Mouse (Mus musculus) hindbrain, embryonic 14.5 days (tissue): ENCODE data around the gene Gbgt1. TPM values are rescaled to one million over a fixed set of nuclear protein-coding genes. Genes with fewer than 3 reads are reported as not detected.

Experiments used
- ATAC-seq: fragments of 200-750 bp; cut with Nextera tagmentation; 2 replicates; pipeline ENCODE4 v1.8.0; 2017; ENCODE audit warnings: moderate number of reproducible peaks, mild to moderate bottlenecking, moderate TSS enrichment, moderate library complexity; ENCODE audit not compliant: low FRiP score
- DNase-seq: peaks from one replicate; pipeline ENCODE4 v3.0.0-alpha.2; 2015; ENCODE audit warnings: low spot score
- H3K27ac ChIP-seq: fragments of 300-500 bp; sonication (generic); 2 replicates; pipeline ENCODE4 v1.5.1; 2014; ENCODE audit warnings: mild to moderate bottlenecking, moderate library complexity
- H3K27me3 ChIP-seq: fragments of 300-500 bp; sonication (generic); 2 replicates; pipeline ENCODE4 v1.6.1; 2014; ENCODE audit warnings: mild to moderate bottlenecking, low read length, mixed read lengths; ENCODE audit not compliant: control insufficient read depth, insufficient read depth
- H3K36me3 ChIP-seq: fragments of 300-500 bp; sonication (generic); replicated peaks from 2 replicates; pipeline ENCODE4 v1.6.1; 2014; ENCODE audit not compliant: control insufficient read depth, insufficient read depth
- H3K4me1 ChIP-seq: fragments of 300-500 bp; sonication (generic); replicated peaks from 2 replicates; pipeline ENCODE4 v1.6.1; 2014; ENCODE audit warnings: antibody characterized with exemption, low read length, mixed read lengths; ENCODE audit not compliant: control insufficient read depth, insufficient read depth
- H3K4me2 ChIP-seq: fragments of 300-500 bp; sonication (generic); replicated peaks from 2 replicates; pipeline ENCODE4 v1.6.1; 2014; ENCODE audit warnings: mild to moderate bottlenecking, moderate library complexity
- H3K4me3 ChIP-seq: fragments of 300-500 bp; sonication (generic); replicated peaks from 2 replicates; pipeline ENCODE4 v1.5.1; 2014; ENCODE audit warnings: mild to moderate bottlenecking, low read length
- H3K9ac ChIP-seq: fragments of 300-500 bp; sonication (generic); 2 replicates; pipeline ENCODE4 v1.6.1; 2014
- H3K9me3 ChIP-seq: fragments of 300-500 bp; sonication (generic); 2 replicates; pipeline ENCODE4 v1.6.1; 2016; ENCODE audit warnings: low read length; ENCODE audit not compliant: control insufficient read depth
- WGBS: fragments of 180-500 bp; shearing (Covaris S2); extraction: QIAGEN DNeasy Blood & Tissue Kit; methylation state at CpG from one replicate; pipeline ENCODE4 v1.1.7; 2014; 5-methylcytosine and 5-hydroxymethylcytosine counted together
- polyA plus RNA-seq: library from polyadenylated mRNA; unstranded; fragments of >200 nt; fragmentation: Nextera tagmentation; extraction: Ambion mirVana; gene quantifications from 2 replicates; pipeline ENCODE4 v1.2.1, GENCODE M21; 2014

Gbgt1 gene
- polyA plus RNA-seq, 1 experiment from 2014 or later: 1.7 TPM

GRCm38 (mm10) chr2:28533901-28534435 is 37.3 kb downstream of the Gbgt1 start:
- peaks cover 89% of the 10 kb centered on the region for H3K4me1 ChIP-seq
- H3K27me3 ChIP-seq: no peaks in the 10 kb centered on the region
- 49% methylated on average over 7 of the region's 7 CpGs for WGBS
- peak overlapping the region; percentile 88 for H3K27ac ChIP-seq
- ATAC-seq (no peak), DNase-seq (no peak)
- no peaks in the 10 kb centered on the region for H3K9me3 ChIP-seq
- no peaks in the 10 kb centered on the region for H3K36me3 ChIP-seq
- peak overlapping the region; percentile 50 for H3K4me3 ChIP-seq
- H3K9ac ChIP-seq: peak overlapping the region; percentile 78
- H3K4me2 ChIP-seq: peak overlapping the region; percentile 84

GRCm38 (mm10) chr2:28534436-28535262 is 38.0 kb downstream of the Gbgt1 start:
- H3K27me3 ChIP-seq: no peaks in the 10 kb centered on the region
- no peaks in the 10 kb centered on the region for H3K36me3 ChIP-seq
- no peaks in the 10 kb centered on the region for H3K9me3 ChIP-seq
- ATAC-seq: peak; percentile 28; the same call in 1 of the 2 replicates
- no peak for DNase-seq
- peak overlapping the region; percentile 78 for H3K9ac ChIP-seq
- peaks cover 89% of the 10 kb centered on the region for H3K4me1 ChIP-seq
- H3K27ac ChIP-seq: peak overlapping the region; percentile 88
- H3K4me3 ChIP-seq: peak overlapping the region; percentile 50
- H3K4me2 ChIP-seq: peak overlapping the region; percentile 84
- 25% methylated on average over 11 of the region's 11 CpGs for WGBS

GRCm38 (mm10) chr2:28535263-28535540 is 38.5 kb downstream of the Gbgt1 start:
- no peak for DNase-seq
- Histone ChIP-seq H3K36me3 (no peaks in the 10 kb centered on the region), H3K9me3 (no peaks in the 10 kb centered on the region), H3K4me1 (peaks cover 90% of the 10 kb centered on the region), H3K4me2 (peak overlapping the region; percentile 84), H3K4me3 (peak overlapping the region; percentile 50; the same call in 1 of the 2 replicates), H3K27me3 (no peaks in the 10 kb centered on the region), H3K9ac (peak overlapping the region; percentile 78), H3K27ac (peak overlapping the region; percentile 88)
- WGBS: 18% methylated on average over 4 of the region's 4 CpGs
- ATAC-seq: no peak

- WGBS: 24% methylated on average over 7 of the region's 7 CpGs
- 0 out of 2 replicates have a peak, but pooled peaks cover 1% of the 10 kb centered on the region for H3K36me3 ChIP-seq
- peak overlapping the region; percentile 84 for H3K4me2 ChIP-seq
- DNase-seq (no peak), ATAC-seq (no peak)
- peak overlapping the region; percentile 88 for H3K27ac ChIP-seq
- H3K4me3 ChIP-seq: no peak overlapping the region
- no peaks in the 10 kb centered on the region for H3K27me3 ChIP-seq
- peak overlapping the region; percentile 78; the same call in 1 of the 2 replicates for H3K9ac ChIP-seq
- H3K4me1 ChIP-seq: peaks cover 88% of the 10 kb centered on the region
- H3K9me3 ChIP-seq: no peaks in the 10 kb centered on the region
Measured at GRCm38 (mm10) chr2:28535650-28536049, 39.0 kb downstream of the Gbgt1 start.

GRCm38 (mm10) chr2:28536166-28536565 is 39.5 kb downstream of the Gbgt1 start:
- WGBS: 68% methylated on average over 4 of the region's 4 CpGs
- Histone ChIP-seq H3K9ac (no peak overlapping the region), H3K36me3 (peaks cover 7% of the 10 kb centered on the region), H3K4me3 (no peak overlapping the region), H3K27ac (peak overlapping the region; percentile 88; the same call in 1 of the 2 replicates), H3K27me3 (no peaks in the 10 kb centered on the region), H3K9me3 (no peaks in the 10 kb centered on the region), H3K4me2 (peak overlapping the region; percentile 84; the same call in 1 of the 2 replicates), H3K4me1 (peaks cover 85% of the 10 kb centered on the region)
- no peak for DNase-seq
- no peak for ATAC-seq

GRCm38 (mm10) chr2:28536766-28537633 is 40.3 kb downstream of the Gbgt1 start:
- no peak overlapping the region for H3K4me3 ChIP-seq
- DNase-seq: no peak
- no peaks in the 10 kb centered on the region for H3K9me3 ChIP-seq
- H3K4me1 ChIP-seq: peaks cover 80% of the 10 kb centered on the region
- peaks cover 15% of the 10 kb centered on the region for H3K36me3 ChIP-seq
- peak overlapping the region; percentile 39; the same call in 1 of the 2 replicates for H3K27ac ChIP-seq
- no peaks in the 10 kb centered on the region for H3K27me3 ChIP-seq
- ATAC-seq: no peak
- no peak overlapping the region for H3K4me2 ChIP-seq
- H3K9ac ChIP-seq: peak overlapping the region; percentile 16; the same call in 1 of the 2 replicates
- 60% methylated on average over 11 of the region's 11 CpGs for WGBS

- peaks cover 21% of the 10 kb centered on the region for H3K36me3 ChIP-seq
- no peaks in the 10 kb centered on the region for H3K27me3 ChIP-seq
- 25% methylated on average over 4 of the region's 4 CpGs for WGBS
- no peak overlapping the region for H3K4me2 ChIP-seq
- DNase-seq: no peak
- no peak for ATAC-seq
- no peaks in the 10 kb centered on the region for H3K9me3 ChIP-seq
- H3K4me1 ChIP-seq: peaks cover 74% of the 10 kb centered on the region
- peak overlapping the region; percentile 16; the same call in 1 of the 2 replicates for H3K9ac ChIP-seq
- peak overlapping the region; percentile 39; the same call in 1 of the 2 replicates for H3K27ac ChIP-seq
- no peak overlapping the region for H3K4me3 ChIP-seq
Measured at GRCm38 (mm10) chr2:28537634-28537920, 40.9 kb downstream of the Gbgt1 start.

GRCm38 (mm10) chr2:28537995-28538816 is 41.5 kb downstream of the Gbgt1 start:
- H3K27me3 ChIP-seq: no peaks in the 10 kb centered on the region
- peaks cover 69% of the 10 kb centered on the region for H3K4me1 ChIP-seq
- H3K36me3 ChIP-seq: peaks cover 27% of the 10 kb centered on the region
- 64% methylated on average over 8 of the region's 8 CpGs for WGBS
- no peak overlapping the region for H3K4me2 ChIP-seq
- H3K4me3 ChIP-seq: no peak overlapping the region
- peak overlapping the region; percentile 16; the same call in 1 of the 2 replicates for H3K9ac ChIP-seq
- peak overlapping the region; percentile 66 for H3K27ac ChIP-seq
- DNase-seq (no peak), ATAC-seq (no peak)
- no peaks in the 10 kb centered on the region for H3K9me3 ChIP-seq
